Mouse (Mus musculus): Measurements from ENCODE around the gene Arhgdia.

GRCm38 (mm10) chr11:120572752-120573584 is 8.5 kb downstream of the Arhgdia start, which contains the start of gene P4hb:
- TF ChIP-seq CTCF (IDR thresholded peaks at IDR 0.05; ENCODE audit: low read depth) (no peak), EP300 (optimal IDR thresholded peaks at IDR 0.05) (no peak)
